Mouse (Mus musculus): ENCODE results near the gene Pik3r5. TPM values are rescaled to one million over a fixed set of nuclear protein-coding genes. Genes with fewer than 3 reads are reported as not detected.

Pik3r5 gene
- polyA plus RNA-seq (2014; fragmentation: Nextera tagmentation; extraction: Ambion mirVana) = 0.41 and 1.5 TPM in 2 replicates

DNA sequence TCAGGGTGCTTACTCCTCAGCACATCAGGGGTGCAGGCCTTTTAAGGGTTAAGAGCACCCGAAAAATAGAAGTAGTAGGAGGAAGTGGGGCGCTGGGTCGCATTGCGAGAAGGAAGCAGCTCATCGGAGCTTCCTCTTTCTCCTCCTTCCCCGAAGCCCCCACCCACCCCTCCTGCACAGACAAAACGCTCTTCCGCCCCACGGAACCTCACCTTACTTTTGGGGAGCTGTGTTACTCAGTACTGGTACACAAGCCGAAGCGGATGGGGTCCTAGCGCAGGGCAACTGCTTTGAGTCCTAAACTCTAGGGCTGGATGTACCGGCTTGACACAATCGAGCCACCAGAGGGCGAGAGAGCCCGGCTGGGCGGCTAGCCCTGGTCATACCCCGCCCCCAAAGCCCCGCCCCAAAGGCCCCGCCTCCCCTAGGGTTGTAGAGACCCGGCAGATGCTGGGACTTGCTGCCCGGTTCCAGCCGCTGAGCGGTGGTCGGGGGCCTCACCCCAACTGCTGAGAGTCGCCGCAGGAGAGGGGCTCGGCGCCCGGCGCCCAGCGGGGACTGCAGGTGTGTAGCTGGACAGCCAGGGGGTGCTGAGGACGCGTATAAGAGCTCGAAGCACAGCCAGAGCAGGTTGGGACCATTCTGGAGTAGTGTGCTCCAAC is at the start of gene Pik3r5:
TSS of gene Pik3r5 (plus strand) at position 423 of the 662 bp plus-strand sequence.
- Histone ChIP-seq H3K4me2 (replicated peaks; ENCODE audit: low read depth, low read length) (peak within 1 kb of the TSS; percentile 76), H3K9me3 (ENCODE audit: control insufficient read depth, low read length) (no peaks in the 10 kb centered on the region), H3K4me3 (ENCODE audit: low read length) (peak within 1 kb of the TSS; percentile 54), H3K4me1 (ENCODE audit: control insufficient read depth, insufficient read depth, low read length) (peaks cover 5% of the 10 kb centered on the region; the same call in 1 of the 2 replicates), H3K9ac (ENCODE audit: low read depth, low read length) (peak within 1 kb of the TSS; percentile 48), H3K36me3 (ENCODE audit: control insufficient read depth, insufficient read depth, low read length) (no peaks in the 10 kb centered on the region), H3K27ac (ENCODE audit: low read depth, low read length) (no peak within 1 kb of the TSS), H3K27me3 (ENCODE audit: control insufficient read depth, insufficient read depth, low read length) (peaks cover 9% of the 10 kb centered on the region)
- 8% methylated on average over 35 of the region's 35 CpGs for WGBS
- peak; percentile 93 for ATAC-seq (ENCODE audit: low FRiP score, low TSS enrichment)

- 15% methylated on average over 10 of the region's 10 CpGs for WGBS
- H3K27me3 ChIP-seq (ENCODE audit: control insufficient read depth, insufficient read depth, low read length) = peaks cover 56% of the 10 kb centered on the region
- H3K27ac ChIP-seq (ENCODE audit: low read depth, low read length) = no peak overlapping the region; the same call in 1 of the 2 replicates
- H3K9ac ChIP-seq (ENCODE audit: low read depth, low read length) = peak overlapping the region; percentile 34; the same call in 1 of the 2 replicates
- peak overlapping the region; percentile 26; the same call in 1 of the 2 replicates for H3K4me2 ChIP-seq (replicated peaks; ENCODE audit: low read depth, low read length)
- H3K4me3 ChIP-seq (ENCODE audit: low read length) = peak overlapping the region; percentile 70
- H3K9me3 ChIP-seq (ENCODE audit: control insufficient read depth, low read length) = no peaks in the 10 kb centered on the region
- H3K36me3 ChIP-seq (ENCODE audit: control insufficient read depth, insufficient read depth, low read length) = no peaks in the 10 kb centered on the region
- peaks cover 29% of the 10 kb centered on the region; the same call in 1 of the 2 replicates for H3K4me1 ChIP-seq (ENCODE audit: control insufficient read depth, insufficient read depth, low read length)
- ATAC-seq (ENCODE audit: low FRiP score, low TSS enrichment) = no peak
These were observed 48.4 kb upstream of the Pik3r5 start for GRCm38 (mm10) chr11:68383519-68383918.

DNA sequence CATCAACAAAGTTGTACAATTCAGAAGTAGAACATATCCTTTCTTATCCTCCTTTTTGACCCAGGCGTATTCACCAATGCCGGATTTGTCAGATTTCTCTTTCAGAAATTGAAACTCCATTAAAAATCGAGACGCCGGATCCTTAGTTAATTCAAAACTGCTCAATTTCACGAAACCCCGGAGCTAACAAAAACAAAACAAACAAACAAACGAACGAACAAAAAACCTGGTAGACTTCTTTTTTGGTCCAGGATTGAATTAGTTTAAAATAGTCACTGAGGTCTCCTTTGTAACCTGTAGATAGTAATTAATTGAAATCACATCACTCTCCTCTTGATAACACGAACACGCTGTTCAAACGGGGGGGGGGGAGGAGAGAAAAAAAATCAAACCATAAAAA is 47.8 kb upstream of the Pik3r5 start:
- H3K4me1 ChIP-seq (ENCODE audit: control insufficient read depth, insufficient read depth, low read length) = peaks cover 26% of the 10 kb centered on the region; the same call in 1 of the 2 replicates
- no peak for ATAC-seq (ENCODE audit: low FRiP score, low TSS enrichment)
- H3K4me2 ChIP-seq (replicated peaks; ENCODE audit: low read depth, low read length) = peak overlapping the region; percentile 91; the same call in 1 of the 2 replicates
- peak overlapping the region; percentile 70 for H3K4me3 ChIP-seq (ENCODE audit: low read length)
- H3K27ac ChIP-seq (ENCODE audit: low read depth, low read length) = no peak overlapping the region
- no peaks in the 10 kb centered on the region for H3K36me3 ChIP-seq (ENCODE audit: control insufficient read depth, insufficient read depth, low read length)
- no peaks in the 10 kb centered on the region for H3K9me3 ChIP-seq (ENCODE audit: control insufficient read depth, low read length)
- H3K9ac ChIP-seq (ENCODE audit: low read depth, low read length) = no peak overlapping the region
- peaks cover 61% of the 10 kb centered on the region for H3K27me3 ChIP-seq (ENCODE audit: control insufficient read depth, insufficient read depth, low read length)
- WGBS = 9% methylated on average over 12 of the region's 12 CpGs

DNA sequence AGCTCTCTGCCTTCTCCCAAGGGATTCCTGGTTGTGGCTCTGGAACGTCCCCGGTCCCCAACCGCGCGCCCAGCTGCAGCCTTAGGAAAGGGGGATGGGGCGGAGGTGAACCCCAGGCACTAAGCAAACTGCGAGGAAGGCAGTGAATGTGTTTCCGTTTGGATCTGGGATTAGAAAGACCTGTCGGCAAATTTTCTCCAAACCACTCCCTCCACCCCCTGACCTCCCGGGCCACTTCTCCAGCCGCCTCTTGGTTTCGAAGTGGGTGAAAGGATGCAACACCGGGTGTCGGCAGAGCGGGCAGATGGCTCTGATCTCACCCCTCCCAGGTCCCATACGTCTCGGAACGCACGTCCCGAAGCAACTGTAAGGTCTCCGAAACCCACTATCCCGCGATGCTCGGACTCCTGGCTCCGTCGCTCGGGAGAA is 47.3 kb upstream of the Pik3r5 start:
- Histone ChIP-seq H3K4me1 (ENCODE audit: control insufficient read depth, insufficient read depth, low read length) (peaks cover 22% of the 10 kb centered on the region; the same call in 1 of the 2 replicates), H3K4me3 (ENCODE audit: low read length) (peak overlapping the region; percentile 70), H3K9ac (ENCODE audit: low read depth, low read length) (peak overlapping the region; percentile 68; the same call in 1 of the 2 replicates), H3K4me2 (replicated peaks; ENCODE audit: low read depth, low read length) (peak overlapping the region; percentile 91), H3K27ac (ENCODE audit: low read depth, low read length) (no peak overlapping the region), H3K27me3 (ENCODE audit: control insufficient read depth, insufficient read depth, low read length) (peaks cover 65% of the 10 kb centered on the region), H3K9me3 (ENCODE audit: control insufficient read depth, low read length) (no peaks in the 10 kb centered on the region), H3K36me3 (ENCODE audit: control insufficient read depth, insufficient read depth, low read length) (no peaks in the 10 kb centered on the region)
- no peak for ATAC-seq (ENCODE audit: low FRiP score, low TSS enrichment)
- 1% methylated on average over 27 of the region's 27 CpGs for WGBS

DNA sequence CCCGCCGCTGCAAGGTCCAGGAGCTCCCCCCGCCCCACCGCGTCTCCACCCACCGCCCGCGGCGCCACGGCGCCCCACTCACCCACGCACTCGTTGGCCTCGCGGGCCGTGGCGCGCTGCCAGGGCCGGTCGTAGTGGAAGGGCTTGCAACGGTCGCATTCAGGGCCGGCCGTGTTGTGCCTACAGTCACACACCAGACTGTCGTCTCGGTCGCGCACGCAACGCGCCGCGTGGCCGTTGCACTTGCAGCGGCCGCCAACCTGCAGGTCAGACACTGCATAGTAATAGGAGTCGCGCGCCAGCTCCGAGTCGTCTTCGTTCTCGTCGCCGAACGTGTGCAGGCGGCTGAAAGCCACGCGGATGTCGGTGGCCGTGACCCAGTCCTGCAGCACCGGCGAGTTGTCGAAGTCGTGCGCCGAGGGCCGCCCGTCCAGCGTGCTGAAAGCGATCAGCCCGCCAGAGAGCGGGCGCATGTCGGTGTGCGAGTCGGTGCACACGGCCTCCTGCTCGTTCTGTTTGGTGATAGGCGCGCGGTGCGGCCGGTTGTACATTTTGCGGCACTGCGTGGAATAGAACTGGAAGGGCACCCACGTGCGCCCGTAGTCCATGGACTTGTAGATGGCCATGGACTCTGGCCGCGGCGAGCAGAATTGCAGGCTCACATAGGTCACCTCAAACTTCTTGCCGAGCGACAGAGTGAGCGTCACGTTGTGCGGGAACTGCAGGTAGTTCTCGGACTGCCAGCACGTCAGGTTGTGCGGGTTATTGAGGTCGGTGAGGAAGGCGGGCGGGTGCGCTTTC is 46.7 kb upstream of the Pik3r5 start:
- peaks cover 65% of the 10 kb centered on the region for H3K27me3 ChIP-seq (ENCODE audit: control insufficient read depth, insufficient read depth, low read length)
- no peak overlapping the region for H3K27ac ChIP-seq (ENCODE audit: low read depth, low read length)
- peaks cover 21% of the 10 kb centered on the region; the same call in 1 of the 2 replicates for H3K4me1 ChIP-seq (ENCODE audit: control insufficient read depth, insufficient read depth, low read length)
- under 1% methylated on average over 94 of the region's 94 CpGs for WGBS
- no peaks in the 10 kb centered on the region for H3K9me3 ChIP-seq (ENCODE audit: control insufficient read depth, low read length)
- H3K36me3 ChIP-seq (ENCODE audit: control insufficient read depth, insufficient read depth, low read length) = no peaks in the 10 kb centered on the region
- H3K4me2 ChIP-seq (replicated peaks; ENCODE audit: low read depth, low read length) = peak overlapping the region; percentile 91
- ATAC-seq (ENCODE audit: low FRiP score, low TSS enrichment) = peak; percentile 18; the same call in 1 of the 2 replicates
- peak overlapping the region; percentile 70 for H3K4me3 ChIP-seq (ENCODE audit: low read length)
- peak overlapping the region; percentile 68; the same call in 1 of the 2 replicates for H3K9ac ChIP-seq (ENCODE audit: low read depth, low read length)

GRCm38 (mm10) chr11:68385921-68386588 is 45.9 kb upstream of the Pik3r5 start:
- peak overlapping the region; percentile 68 for H3K9ac ChIP-seq (ENCODE audit: low read depth, low read length)
- WGBS = 1% methylated on average over 49 of the region's 68 CpGs
- peak; percentile 54 for ATAC-seq (ENCODE audit: low FRiP score, low TSS enrichment)
- peaks cover 73% of the 10 kb centered on the region for H3K27me3 ChIP-seq (ENCODE audit: control insufficient read depth, insufficient read depth, low read length)
- H3K4me1 ChIP-seq (ENCODE audit: control insufficient read depth, insufficient read depth, low read length) = peaks cover 21% of the 10 kb centered on the region; the same call in 1 of the 2 replicates
- H3K4me3 ChIP-seq (ENCODE audit: low read length) = peak overlapping the region; percentile 70
- no peaks in the 10 kb centered on the region for H3K36me3 ChIP-seq (ENCODE audit: control insufficient read depth, insufficient read depth, low read length)
- H3K4me2 ChIP-seq (replicated peaks; ENCODE audit: low read depth, low read length) = peak overlapping the region; percentile 91
- peak overlapping the region; percentile 6; the same call in 1 of the 2 replicates for H3K27ac ChIP-seq (ENCODE audit: low read depth, low read length)
- H3K9me3 ChIP-seq (ENCODE audit: control insufficient read depth, low read length) = no peaks in the 10 kb centered on the region

DNA sequence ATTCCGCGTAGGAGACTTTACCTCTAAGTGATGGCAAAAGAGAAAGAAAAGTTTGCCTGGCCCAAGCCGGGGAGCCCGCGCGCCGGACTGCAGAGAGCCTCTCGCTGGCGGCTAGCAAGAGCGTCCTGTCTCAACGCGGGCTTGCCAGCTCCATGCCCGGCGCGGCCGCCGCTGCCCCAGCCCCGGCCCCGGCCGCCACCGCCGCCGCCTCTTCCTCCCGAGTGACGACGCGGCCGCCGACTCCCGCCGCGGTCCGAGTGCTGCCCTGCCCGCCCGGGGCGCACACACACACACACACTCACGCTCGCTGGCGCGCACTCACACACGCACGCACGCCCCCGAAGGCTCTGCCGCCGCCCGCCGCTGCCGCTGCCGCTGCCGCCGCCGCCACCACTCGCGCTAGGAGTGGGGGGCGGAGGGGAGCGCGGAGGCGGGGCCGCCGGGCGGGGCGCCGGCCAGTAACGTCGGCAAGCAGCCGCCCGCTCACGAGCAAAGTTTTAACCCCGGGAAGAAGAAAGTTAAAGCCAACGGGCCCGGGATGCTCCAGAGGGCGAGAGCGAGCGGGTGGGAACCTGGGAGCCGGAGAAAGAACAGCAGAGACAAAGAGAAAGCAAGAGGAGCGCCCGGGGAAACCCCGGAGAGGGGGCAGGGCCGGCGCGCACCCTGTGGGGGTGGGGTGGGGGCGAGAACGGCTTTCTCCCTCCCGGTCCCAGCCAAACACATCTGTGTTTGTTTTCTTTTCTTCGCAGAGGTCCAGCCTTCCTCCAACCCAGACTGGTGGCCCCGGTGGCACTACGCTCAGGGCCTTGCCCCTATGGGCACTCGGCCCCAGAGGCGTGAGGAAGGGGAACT is 45.1 kb upstream of the Pik3r5 start:
- peak overlapping the region; percentile 91 for H3K4me2 ChIP-seq (replicated peaks; ENCODE audit: low read depth, low read length)
- H3K9me3 ChIP-seq (ENCODE audit: control insufficient read depth, low read length) = no peaks in the 10 kb centered on the region
- H3K27ac ChIP-seq (ENCODE audit: low read depth, low read length) = peak overlapping the region; percentile 6; the same call in 1 of the 2 replicates
- WGBS = 2% methylated on average over 68 of the region's 90 CpGs
- peaks cover 21% of the 10 kb centered on the region; the same call in 1 of the 2 replicates for H3K4me1 ChIP-seq (ENCODE audit: control insufficient read depth, insufficient read depth, low read length)
- peaks cover 76% of the 10 kb centered on the region for H3K27me3 ChIP-seq (ENCODE audit: control insufficient read depth, insufficient read depth, low read length)
- H3K9ac ChIP-seq (ENCODE audit: low read depth, low read length) = peak overlapping the region; percentile 68
- no peaks in the 10 kb centered on the region for H3K36me3 ChIP-seq (ENCODE audit: control insufficient read depth, insufficient read depth, low read length)
- H3K4me3 ChIP-seq (ENCODE audit: low read length) = peak overlapping the region; percentile 70
- ATAC-seq (ENCODE audit: low FRiP score, low TSS enrichment) = peak; percentile 63

- WGBS = 28% methylated on average over 4 of the region's 4 CpGs
- Histone ChIP-seq H3K9me3 (ENCODE audit: control insufficient read depth, low read length) (no peaks in the 10 kb centered on the region), H3K4me3 (ENCODE audit: low read length) (peak overlapping the region; percentile 70), H3K9ac (ENCODE audit: low read depth, low read length) (peak overlapping the region; percentile 68; the same call in 1 of the 2 replicates), H3K4me2 (replicated peaks; ENCODE audit: low read depth, low read length) (peak overlapping the region; percentile 91), H3K36me3 (ENCODE audit: control insufficient read depth, insufficient read depth, low read length) (no peaks in the 10 kb centered on the region), H3K27me3 (ENCODE audit: control insufficient read depth, insufficient read depth, low read length) (peaks cover 75% of the 10 kb centered on the region), H3K27ac (ENCODE audit: low read depth, low read length) (peak overlapping the region; percentile 6; the same call in 1 of the 2 replicates), H3K4me1 (ENCODE audit: control insufficient read depth, insufficient read depth, low read length) (peaks cover 21% of the 10 kb centered on the region; the same call in 1 of the 2 replicates)
- 0 out of 2 replicates have a peak, but pooled peaks have one; percentile 4 for ATAC-seq (ENCODE audit: low FRiP score, low TSS enrichment)
These were observed 44.5 kb upstream of the Pik3r5 start for GRCm38 (mm10) chr11:68387441-68387760.
